Mouse (Mus musculus) effector memory CD4-positive, alpha-beta T cell, adult 5 months (primary cell): Measurements from ENCODE around the gene Timm17b. TPM values are rescaled to one million over a fixed set of nuclear protein-coding genes. Genes with fewer than 3 reads are reported as not detected.

Experiments
- polyA plus RNA-seq: library from polyadenylated mRNA; unstranded; fragments of 100-300 nt; shearing (Covaris generic); gene quantifications from one replicate; pipeline ENCODE4 v1.2.1, GENCODE M21; 2017

Gene Timm17b
- polyA plus RNA-seq: 101 TPM

GRCm38 (mm10) chrX:7898880-7899874 is at the start of gene Timm17b, which contains the start of gene Pqbp1:
Gene Timm17b (plus strand): TSS chrX:7899357.
Gene Pqbp1 (minus strand): TSS chrX:7899269.

DNA sequence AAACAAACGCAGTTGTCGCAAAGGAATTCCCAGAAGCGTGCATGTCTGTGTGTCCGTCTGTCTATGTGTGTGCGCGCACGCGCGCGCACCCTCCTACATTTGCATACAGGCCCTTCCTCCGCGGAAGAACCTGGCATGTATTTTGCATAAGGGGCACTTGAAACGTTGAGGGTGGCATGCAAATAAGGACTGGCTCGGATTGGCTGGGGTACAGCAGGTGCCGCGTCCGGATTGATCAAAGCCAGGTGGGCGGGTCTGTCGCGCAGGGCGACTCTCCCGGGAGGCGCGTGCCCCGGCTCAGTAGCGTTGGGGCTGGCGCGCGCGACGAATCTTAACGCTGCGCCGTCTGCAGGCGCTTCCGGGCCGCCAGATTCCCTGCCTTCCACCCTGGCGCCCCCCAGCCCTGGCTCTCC is 21.1 kb upstream of the Timm17b start, which contains the start of gene Pim2:
TSS of gene Pim2 (plus strand) at position 256 of the 413 bp plus-strand sequence.

DNA sequence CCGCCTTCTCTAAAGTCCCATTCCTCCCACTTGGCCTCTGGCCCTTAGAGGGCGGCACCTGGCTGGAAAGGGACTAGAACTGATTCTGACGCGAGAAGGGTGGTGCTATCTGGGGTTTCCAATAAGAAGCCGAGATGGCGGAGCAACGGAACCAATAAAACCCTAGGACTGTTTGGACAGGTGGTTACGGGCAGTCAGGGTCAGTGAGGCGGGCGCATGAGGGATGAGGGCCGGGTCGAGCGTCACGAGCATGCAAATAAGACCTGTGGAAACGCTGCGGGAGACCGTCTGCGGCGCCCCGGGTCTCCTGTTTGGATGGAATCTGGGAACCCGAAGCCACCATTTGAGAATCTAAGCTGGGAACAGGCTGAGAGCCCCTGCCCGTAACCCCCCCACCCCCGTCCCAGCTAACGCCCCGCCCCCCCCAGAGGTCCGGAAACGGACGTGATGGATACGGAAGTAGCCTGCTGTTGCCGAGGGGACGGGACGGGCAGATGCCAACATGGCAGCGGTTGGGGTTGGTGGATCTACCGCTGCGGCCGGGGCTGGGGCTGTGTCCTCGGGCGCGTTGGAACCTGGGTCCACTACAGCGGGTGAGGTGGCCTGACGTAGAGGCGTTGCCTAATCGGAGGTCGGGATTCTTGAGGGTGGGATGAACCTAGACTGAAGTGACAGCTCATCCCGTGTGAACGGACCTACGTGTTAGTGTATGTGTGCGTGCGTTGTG is 15.2 kb upstream of the Timm17b start, which contains the start of gene Slc35a2:
TSS of gene Slc35a2 (plus strand) at position 188 of the 727 bp plus-strand sequence.

DNA sequence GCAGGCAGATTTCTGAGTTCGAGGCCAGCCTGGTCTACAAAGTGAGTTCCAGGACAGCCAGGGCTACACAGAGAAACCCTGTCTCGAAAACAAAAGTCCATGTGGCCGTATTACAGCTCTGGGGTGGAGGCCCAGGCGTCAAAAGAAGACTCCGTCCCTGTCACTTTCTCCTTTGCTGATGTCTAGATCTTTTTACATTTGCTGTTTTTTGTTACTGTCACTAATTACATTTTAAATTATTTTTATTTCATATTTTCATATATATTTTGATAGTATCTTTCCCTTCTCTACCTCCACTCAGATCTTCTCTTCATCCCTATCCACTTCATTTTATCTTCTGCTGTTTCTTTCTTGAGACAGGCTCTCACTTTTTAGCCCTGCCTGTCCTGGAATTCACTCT is 8.6 kb downstream of the Timm17b start, which contains the start of gene Gm10491:
TSS of gene Gm10491 (minus strand) at position 101 of the 400 bp plus-strand sequence.

GRCm38 (mm10) chrX:7909242-7909641 is 10.1 kb downstream of the Timm17b start, which contains the start of gene Gm10490:
Gene Gm10490 (plus strand): TSS chrX:7909542.

DNA sequence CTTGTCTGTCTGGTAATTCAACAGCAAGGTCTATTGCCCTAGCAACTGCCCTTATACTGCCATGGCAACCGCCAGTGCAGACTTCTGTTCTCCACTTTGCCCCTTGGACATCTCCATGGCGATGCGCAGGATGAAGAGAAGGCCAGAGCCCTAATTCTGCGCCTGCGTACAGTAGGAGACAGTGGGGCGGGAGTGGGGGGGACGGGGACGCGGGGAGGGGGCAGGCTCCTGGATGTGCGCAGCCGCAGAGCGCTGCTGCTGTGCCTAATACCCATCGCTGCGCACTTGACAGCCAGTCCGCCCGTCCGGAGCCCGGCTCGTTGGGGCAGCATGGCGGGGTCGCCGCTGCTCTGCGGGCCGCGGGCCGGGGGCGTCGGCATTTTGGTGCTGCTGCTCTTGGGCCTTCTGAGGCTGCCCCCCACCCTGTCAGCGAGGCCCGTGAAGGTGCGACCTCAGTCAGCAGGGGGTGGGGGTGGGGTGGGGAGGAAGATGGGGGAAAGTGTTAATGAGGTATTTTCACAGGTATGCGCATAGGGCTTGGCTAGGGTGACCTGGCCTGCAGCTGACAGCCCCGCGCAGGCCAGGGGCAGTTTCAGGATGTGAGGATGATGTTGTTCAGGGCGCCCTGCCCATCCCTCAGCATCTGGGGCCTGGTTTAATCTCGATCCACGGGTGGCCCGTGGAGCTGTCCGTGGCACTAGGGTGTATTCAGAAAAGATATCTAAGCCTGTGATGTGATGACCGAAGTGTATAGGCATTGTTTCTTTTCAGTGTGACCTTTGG is 20.6 kb downstream of the Timm17b start, which contains the start of gene Pcsk1n:
TSS of gene Pcsk1n (plus strand) at position 222 of the 783 bp plus-strand sequence.

DNA sequence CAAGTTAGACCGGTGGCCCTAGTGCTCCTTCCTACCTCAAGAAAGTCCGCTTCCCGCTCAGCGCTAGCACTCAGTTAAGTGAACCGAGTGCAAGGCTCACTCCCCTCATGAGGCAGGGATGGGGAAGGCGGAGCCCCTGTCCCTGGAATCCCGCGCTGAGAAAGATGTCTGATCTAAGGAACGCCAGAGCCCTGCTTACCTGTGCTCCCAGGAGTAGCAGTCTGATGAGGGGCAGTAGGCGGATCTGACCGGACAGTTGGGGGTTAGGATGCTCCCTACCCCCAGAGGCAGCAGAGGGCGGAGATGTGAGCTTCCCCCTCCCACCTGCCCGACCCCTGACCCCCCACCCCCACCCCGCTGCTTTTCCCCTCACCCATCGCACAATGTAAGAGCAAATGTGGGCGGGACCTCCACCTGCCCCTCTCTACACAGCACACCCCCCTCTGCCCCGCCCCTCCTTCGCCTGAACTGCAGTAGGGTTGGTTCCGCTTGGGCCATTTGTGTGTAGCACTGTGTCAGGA is 29.2 kb downstream of the Timm17b start, which contains the start of gene Eras:
TSS of gene Eras (minus strand) at position 338 of the 521 bp plus-strand sequence.

GRCm38 (mm10) chrX:7947108-7947899 is 48.1 kb downstream of the Timm17b start, which contains the start of gene Hdac6:
Gene Hdac6 (minus strand): TSS chrX:7947889.

Other genes with a start within 250 kb of the Timm17b start
- gene Prickle3, start 242.1 kb upstream of the Timm17b start, polyA plus RNA-seq: 21.6 TPM
- 30.3 TPM for gene Plp2, start 228.0 kb upstream of the Timm17b start, polyA plus RNA-seq
- not detected for gene Magix, start 218.1 kb upstream of the Timm17b start, polyA plus RNA-seq
- gene Gpkow, start 202.2 kb upstream of the Timm17b start, polyA plus RNA-seq: 68.3 TPM
- 98.4 TPM for gene Wdr45, start 185.0 kb upstream of the Timm17b start, polyA plus RNA-seq
- gene Gm45208, start 177.1 kb upstream of the Timm17b start, polyA plus RNA-seq: not detected
- 19.8 TPM for gene Praf2, start 170.9 kb upstream of the Timm17b start, polyA plus RNA-seq
- 0.12 TPM for gene Ccdc120, start 148.5 kb upstream of the Timm17b start, polyA plus RNA-seq
- 64.9 TPM for gene Tfe3, start 136.8 kb upstream of the Timm17b start, polyA plus RNA-seq
- gene Gripap1, start 109.6 kb upstream of the Timm17b start, polyA plus RNA-seq: 104 TPM
- 0.19 TPM for gene Kcnd1, start 77.1 kb upstream of the Timm17b start, polyA plus RNA-seq
- 191 TPM for gene Otud5, start 58.0 kb upstream of the Timm17b start, polyA plus RNA-seq
- 233 TPM for gene Pim2, start 21.1 kb upstream of the Timm17b start, polyA plus RNA-seq
- gene Slc35a2, start 15.3 kb upstream of the Timm17b start, polyA plus RNA-seq: 38.7 TPM
- 170 TPM for gene Pqbp1, start 88 bp upstream of the Timm17b start, polyA plus RNA-seq
- not detected for gene Gm10491, start 8.5 kb downstream of the Timm17b start, polyA plus RNA-seq
- gene Gm10490, start 10.2 kb downstream of the Timm17b start, polyA plus RNA-seq: not detected
- gene Pcsk1n, start 20.5 kb downstream of the Timm17b start, polyA plus RNA-seq: not detected
- not detected for gene Eras, start 29.2 kb downstream of the Timm17b start, polyA plus RNA-seq
- 12.9 TPM for gene Hdac6, start 48.5 kb downstream of the Timm17b start, polyA plus RNA-seq
- gene Gata1, start 78.7 kb downstream of the Timm17b start, polyA plus RNA-seq: not detected
- gene Glod5, start 119.1 kb downstream of the Timm17b start, polyA plus RNA-seq: not detected
- 22.0 TPM for gene Suv39h1, start 175.4 kb downstream of the Timm17b start, polyA plus RNA-seq
- 51.5 TPM for gene Was, start 191.1 kb downstream of the Timm17b start, polyA plus RNA-seq
- 19.5 TPM for gene Wdr13, start 233.5 kb downstream of the Timm17b start, polyA plus RNA-seq
- gene Rbm3, start 246.5 kb downstream of the Timm17b start, polyA plus RNA-seq: 967 TPM